Mouse (Mus musculus) thymus, postnatal 4 days (tissue): ENCODE data around the gene Zbtb5.
"Not testable (repeated sequence)": the region's sequence is repeated elsewhere in the genome, so short reads cannot be mapped to it uniquely, and the experiment has no call there.

Experiments used
- DNase-seq: peaks from one replicate; pipeline ENCODE4 v3.0.0; 2021

The Zbtb5 gene

DNA sequence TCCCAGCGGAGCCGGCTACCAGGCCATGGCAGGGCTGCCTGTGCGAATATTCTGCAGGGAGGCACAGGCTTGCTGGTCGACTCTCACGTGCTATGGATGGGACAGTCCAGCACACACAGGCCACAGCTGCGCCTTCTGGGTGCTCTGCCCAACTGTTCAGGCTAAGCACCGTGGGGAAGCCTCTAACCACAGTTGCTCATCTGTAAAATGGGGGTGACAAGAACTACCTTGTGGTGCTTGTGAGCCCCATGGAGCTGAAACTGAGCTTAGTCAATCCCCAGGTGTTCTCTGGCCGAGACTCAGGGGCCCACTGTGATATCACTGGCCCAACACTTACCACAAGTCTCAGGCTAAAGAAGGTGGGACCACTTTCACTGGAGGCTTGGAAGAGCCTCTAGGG, 44.8 kb downstream of the Zbtb5 start:
- no peak for DNase-seq

DNA sequence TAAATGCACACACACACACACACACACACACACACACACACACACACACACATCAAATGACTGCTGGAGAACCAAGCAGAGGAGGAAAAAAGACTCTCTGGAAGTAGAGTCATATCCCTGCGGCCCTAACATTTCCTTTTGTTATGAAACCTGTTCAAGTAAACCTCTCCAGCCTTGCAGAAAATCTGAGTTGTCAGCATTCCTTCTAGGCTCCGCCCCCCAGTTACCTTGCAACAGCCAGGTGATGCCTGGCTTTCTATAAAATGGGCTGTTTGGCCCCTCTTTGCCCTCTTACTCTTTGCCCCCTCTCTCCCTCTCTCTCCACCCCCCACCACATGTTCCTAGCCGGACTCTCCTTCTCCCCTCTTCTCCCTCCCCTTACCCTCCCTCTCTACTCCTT, 46.5 kb downstream of the Zbtb5 start:
- no peak for DNase-seq

DNA sequence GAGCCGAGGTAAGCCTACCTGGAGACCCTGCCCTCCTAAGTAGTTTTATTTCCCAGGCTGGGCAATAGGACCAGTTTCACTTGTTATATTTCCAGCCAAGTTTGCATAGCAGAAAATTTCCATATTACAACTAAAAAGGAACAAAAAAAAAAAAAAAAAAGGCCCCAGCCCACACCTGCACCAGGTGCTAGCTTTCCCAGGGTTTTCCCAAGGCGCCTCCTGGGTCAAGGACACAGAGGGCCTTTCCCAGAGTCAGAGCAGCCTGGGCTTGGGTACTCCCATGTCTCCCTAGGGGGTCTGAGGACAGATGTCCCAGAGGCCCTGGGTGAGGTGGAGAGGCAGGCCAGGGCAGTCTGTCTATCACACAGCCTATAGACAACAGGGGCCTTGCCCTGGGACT, 47.0 kb downstream of the Zbtb5 start:
- no peak for DNase-seq

DNA sequence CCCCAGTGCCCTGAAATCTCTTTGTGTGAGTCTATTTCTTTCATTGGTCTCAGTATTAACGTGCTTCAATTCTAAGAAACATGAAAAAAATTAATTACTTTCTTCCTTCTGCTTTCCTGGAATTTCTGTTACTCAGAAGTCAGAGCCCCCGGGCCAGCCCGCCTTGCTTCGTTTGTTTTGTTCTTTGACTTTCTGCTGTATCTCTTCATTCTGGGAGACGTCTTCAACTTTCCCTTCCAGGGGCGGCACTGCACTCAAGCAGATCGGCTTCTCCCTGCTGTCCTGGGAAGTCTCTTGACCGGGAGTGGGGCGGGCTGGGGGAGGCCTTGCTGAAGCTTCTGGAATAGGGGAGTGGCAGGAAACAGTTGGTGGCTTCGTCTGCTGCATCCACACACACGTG, 49.1 kb downstream of the Zbtb5 start:
- DNase-seq = no peak

DNA sequence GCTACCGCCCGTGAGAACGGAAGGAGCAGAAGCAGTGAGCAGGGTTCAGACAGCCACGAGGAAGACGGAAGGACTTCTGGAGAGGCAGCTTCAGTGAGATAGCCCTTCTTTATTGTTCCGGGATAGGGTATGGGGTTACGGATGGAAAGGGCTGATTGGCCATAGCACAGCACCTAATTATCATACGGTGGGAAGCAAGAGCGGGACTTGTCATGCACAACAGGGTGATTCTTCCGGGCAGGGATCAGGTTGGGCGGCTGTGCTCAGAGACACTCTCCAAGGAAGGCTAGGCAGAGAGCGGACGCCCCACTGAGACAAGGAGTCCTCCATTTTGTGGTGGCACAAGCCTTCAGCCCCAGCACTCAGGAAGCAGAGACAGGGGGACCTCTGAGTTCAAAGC, 53.0 kb downstream of the Zbtb5 start:
- DNase-seq = no peak

DNA sequence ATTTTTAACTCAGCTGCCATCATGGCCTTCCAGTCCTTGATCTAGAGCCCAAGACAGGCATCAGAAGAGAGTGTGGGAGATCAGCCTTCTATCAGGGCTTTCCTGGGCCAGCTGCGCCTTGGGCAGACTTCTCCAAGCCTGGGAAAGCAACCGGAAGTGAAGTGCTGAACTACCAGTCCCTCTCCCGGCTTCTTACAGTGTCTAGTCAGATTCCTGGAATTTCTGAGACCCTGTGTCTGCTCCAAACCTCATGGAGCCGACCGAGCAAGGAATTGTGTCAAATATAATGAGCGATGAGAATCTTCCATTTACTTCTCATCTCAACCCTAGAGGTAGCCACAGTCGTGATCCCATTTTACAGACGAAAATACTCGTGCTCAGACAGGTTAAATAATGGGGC, 53.4 kb downstream of the Zbtb5 start:
- no peak for DNase-seq

DNA sequence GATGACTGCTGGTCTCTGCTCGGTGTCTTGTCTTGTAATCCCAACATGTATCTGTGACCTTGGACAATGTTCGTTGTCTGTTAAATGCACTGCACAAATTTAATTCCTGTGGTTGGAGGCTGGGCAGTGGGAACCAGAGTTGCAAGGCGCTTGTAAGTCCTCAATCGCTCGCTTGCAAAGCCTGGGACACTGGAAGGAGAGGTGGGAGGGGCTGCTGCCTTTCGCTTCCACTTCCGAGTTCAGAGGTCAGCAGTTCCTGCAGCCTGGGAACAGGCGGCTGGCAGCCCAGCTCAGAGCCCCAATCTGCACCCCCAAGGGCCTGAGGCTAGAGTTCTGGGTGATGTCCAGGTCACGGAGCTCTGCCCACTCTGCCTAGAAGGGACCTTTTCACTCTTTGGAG, 59.2 kb downstream of the Zbtb5 start:
- DNase-seq = no peak

DNA sequence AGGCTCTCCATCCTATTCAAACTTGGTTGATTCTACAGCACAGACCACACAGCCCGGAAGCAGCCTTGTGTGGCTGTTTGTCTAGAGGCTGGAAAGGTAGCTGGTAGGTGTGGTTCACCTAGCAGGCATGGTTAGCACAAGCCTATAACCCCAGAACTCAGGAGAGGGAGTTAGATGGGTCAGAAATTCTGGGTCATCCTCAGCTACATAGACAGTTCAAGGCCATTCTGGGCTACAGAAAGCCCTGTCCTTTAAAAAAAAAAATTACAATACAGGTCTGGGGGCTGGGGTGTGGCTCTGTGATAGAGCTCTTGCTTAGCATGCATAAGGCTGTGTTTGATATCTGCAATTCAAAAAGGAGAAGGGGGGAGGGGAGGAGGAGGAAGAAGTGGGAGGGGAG, 63.9 kb downstream of the Zbtb5 start:
- DNase-seq = no peak

DNA sequence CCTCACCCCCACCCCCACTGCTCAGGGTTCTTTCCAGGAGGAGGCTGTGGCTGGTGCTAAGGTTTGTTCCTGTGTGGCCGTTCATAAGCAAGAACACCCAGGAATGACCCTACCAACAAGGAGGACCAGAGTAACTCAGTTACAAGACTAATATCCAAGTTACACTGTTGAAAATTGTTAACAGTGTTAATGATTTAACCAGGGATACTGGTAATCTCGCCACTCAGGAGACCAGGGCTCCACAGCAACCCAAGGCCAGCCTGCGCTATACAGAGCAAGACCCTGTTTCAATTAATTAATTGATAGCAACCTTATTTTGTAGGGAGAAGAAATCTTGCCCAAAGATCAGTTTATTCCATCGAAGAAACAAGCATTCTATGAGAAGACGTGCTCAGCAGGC, 64.7 kb downstream of the Zbtb5 start:
- DNase-seq = no peak

DNA sequence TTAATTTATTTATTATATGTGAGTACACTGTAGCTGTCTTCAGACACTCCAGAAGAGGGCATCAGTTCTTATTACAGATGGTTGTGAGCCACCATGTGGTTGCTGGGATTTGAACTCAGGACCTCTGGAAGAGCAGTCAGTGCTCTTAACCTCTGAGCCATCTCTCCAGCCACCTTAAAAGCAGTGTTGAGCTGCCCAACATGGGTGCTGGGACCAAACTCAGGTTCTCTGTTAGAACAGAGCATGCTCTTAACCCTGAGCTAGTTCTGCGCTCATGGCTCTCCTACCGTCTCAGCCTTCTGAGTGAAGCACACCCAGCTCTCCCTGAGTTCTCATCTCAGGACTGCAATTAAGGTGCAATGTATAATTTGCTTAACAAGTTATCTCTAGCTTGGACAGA, 66.1 kb downstream of the Zbtb5 start:
- DNase-seq = not testable (repeated sequence)

DNA sequence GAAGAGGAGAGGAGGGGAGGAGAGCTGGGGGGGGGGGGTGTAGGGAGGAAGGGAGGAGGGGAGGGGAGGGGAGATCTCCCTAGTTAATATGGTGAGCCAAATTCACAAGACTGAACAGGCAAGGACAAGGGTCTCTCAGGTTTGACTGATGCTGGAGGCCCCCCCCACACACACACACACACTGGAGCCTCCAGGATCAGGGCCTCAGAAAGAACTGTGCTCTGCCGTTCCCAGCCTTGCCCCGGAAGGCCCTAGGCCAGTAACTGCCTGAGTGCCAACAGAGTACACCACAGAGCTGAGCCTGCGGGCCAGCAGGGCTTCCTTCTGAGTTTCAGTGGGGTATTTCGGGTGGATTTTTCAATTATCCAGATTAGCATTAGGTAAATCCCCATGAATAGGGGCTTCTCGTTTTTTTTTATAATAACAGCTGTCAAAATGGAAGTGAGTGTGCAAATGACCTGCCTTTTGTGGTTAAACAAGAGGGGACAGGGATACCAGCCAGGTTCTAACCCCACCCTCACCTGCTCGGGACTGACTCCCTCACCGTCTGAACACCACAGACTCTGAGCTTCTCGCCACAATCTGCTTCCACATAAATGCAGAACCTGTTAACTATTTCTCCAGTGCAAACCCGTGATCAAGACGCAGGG, 67.7 kb downstream of the Zbtb5 start:
- DNase-seq = no peak

DNA sequence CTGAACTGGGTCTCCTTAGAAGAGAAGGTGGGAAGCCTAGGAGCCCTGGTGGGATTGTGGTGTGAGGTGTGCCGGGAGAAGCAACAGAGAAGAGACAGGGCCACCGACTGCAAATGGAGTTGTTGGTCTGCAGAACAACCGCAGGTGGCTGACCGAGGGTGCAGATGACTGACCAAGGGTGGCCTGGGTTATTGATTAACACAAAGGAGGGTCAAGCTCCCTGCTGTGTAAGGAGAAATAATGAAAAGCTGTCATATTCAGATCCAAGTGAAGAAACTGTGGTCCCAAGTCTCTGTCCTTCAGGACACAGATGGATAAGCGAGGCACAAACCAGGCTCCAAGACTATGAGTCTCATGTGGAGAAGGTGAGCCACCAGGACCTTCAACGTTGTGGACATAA, 68.7 kb downstream of the Zbtb5 start:
- no peak for DNase-seq

DNA sequence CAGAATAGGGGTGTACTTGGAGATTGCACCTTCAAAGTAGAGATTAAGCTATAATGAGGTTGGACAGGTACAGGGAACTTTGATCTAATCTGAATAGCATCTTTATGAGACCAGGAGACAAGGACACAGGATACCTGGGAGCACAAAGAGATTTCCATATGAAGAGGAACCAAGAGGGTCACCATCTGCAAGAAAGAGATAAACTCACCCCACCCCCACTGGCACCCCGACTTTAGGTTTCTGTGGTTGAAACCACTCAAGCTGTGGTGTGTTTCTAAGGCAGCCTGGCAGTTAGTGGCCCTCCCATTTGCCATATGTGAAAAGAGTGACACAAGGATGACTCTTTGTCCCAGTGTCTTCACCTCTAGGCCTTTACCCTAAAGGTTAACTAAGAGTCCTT, 70.0 kb downstream of the Zbtb5 start:
- no peak for DNase-seq
